Mouse (Mus musculus) erythroid progenitor cell, adult 5-6 weeks (primary cell): ENCODE measurements around the gene Stac2. TPM values are rescaled to one million over a fixed set of nuclear protein-coding genes. Genes with fewer than 3 reads are reported as not detected.

Source experiments
- ATAC-seq: replicated peaks from 2 replicates; pipeline ENCODE4 v1.8.0; 2016; ENCODE audit warnings: moderate number of reproducible peaks, mild to moderate bottlenecking, moderate TSS enrichment, inconsistent platforms; ENCODE audit not compliant: poor library complexity, low FRiP score, severe bottlenecking
- total RNA-seq, 2 experiments: library from RNA; stranded (forward) in 1 of 2; stranded (reverse) in 1 of 2; fragments of 150-400 nt in 1 of 2; fragments of 186-747, 209-891 nt in 1 of 2; gene quantifications; 2 replicates each; pipeline versions ENCODE4 v1.2.3 to v1.2.4; 2015 to 2017; ENCODE audit warnings: low replicate concordance in 2 of 2

The Stac2 gene
- total RNA-seq, 2 experiments from 2014 or later: not detected

DNA sequence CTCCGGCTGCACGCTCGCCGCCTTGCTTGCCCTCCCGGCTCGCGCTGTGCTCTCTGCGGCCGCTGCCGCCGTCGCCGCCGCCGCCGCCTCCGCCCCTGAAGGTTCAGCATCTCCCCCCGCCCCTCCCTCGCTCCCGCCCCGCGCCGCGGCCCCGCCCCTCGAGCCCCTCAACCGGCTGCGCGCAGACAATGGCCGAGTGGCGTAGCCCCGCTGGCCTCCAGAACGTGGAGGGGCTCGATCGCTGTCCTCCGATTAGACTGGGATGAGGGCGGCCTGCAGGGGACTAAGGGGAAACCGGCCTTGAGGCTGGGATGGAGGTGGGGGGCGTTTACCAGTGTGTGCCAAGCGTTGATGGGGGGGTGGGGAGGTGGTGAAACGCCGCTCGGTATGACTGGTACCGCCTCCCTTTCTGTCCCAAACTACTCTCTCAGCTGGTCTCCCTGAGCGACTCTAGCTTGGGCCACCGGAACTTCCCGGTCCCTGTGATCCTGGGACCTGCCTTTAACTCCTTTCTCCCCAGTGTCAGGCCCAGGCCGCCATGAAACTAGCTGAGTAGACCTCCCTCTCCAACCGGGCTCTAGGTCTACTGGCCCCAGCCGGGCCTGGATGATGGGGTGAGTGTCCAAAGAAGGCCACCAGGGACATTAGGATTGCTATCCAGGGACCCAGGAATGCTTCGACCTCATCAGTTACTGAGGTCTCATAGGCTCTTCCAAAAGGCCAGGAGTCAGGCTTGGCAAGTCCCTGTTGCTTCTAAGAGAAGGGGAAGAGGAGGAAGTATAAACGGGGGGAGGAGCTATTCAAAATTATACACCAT is 30.5 kb downstream of the Stac2 start, which contains the start of gene Cacnb1:
Gene Cacnb1 (minus strand): TSS at position 480 of the 817 bp plus-strand sequence.
- ATAC-seq: no peak

DNA sequence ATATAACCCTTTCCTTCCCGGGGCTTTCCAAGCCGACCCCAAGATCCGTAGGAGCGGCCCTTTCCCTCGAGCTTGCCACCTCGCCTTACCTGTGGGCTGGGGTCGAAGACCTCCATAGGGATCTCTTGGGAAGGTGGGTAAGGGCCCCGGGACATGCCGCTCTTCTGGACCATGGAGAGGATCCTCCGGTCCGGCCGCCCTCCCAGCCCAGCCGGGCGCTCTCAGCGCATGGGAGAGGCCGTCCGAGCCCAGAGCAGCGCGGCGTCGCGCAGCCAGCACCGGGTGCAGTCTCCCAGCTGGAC is 31.1 kb downstream of the Stac2 start:
- no peak for ATAC-seq

DNA sequence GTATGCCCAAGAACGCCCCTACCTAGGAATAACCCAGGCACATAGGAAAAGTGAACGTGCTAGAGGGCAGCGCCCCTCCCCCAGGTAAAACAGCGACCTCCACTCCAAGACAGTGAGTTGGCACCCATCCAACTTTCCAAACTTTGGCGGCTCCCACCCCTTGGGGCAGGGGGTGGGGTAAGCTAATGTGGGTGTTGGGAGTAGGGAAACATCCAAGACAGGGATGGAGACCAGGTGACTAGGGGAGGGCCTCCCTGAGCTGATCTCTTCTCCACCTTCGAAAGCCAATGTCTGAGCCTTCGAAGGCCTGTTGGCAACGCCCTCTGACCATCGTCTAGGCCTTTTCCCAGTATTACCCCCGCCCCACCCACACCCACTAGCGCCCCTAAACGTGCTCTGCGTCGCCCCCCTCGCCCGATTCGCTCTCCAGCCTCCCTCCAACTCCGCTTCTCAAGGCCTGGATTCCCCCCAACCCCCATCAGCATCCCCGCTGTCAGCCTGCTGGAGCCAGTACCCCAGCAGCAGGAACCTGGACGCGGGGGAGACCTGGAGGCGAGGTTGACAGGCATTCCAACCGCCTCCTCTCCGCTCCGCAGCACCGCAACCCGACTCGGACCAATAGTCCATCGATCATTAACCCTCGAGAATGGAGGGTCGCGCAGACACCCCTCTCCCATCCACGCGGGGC is 31.6 kb downstream of the Stac2 start:
- ATAC-seq: no peak

DNA sequence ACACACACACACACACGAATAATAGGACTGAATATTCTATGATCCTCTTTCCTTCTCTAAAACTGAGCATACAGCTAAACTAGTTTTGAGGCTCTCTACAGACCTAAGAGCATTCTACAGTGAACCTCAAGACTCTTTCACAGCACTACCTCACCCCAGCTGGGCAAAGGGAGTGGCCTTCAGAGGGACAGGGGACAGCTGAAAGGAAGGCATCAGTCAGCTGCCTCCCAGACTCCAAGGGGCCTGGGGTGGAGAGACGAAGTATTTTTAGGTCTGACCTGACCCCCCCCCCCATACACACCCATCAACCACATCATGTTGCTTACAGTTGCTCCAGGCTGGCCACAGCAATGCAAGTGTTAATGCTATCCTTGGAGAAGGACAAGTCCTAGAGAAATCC is 32.1 kb downstream of the Stac2 start:
- ATAC-seq: no peak

DNA sequence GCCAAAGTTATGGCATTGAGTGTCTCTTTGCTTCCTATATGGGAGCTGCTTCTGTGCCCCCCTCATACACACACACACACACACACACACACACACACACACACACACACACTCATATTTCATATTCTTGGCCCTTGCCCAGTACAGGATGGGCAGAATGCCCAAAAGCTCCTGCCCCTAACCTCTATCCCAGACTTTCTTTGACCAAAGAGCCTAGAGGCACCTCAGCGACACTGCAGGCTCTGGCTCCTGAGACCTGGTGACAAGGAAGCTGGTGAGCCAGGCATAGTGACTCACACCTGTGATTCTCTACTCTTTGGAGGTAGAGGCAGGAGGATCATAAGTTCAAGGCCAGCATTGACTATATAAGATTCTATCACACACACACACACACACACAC is 32.6 kb downstream of the Stac2 start:
- ATAC-seq: no peak

DNA sequence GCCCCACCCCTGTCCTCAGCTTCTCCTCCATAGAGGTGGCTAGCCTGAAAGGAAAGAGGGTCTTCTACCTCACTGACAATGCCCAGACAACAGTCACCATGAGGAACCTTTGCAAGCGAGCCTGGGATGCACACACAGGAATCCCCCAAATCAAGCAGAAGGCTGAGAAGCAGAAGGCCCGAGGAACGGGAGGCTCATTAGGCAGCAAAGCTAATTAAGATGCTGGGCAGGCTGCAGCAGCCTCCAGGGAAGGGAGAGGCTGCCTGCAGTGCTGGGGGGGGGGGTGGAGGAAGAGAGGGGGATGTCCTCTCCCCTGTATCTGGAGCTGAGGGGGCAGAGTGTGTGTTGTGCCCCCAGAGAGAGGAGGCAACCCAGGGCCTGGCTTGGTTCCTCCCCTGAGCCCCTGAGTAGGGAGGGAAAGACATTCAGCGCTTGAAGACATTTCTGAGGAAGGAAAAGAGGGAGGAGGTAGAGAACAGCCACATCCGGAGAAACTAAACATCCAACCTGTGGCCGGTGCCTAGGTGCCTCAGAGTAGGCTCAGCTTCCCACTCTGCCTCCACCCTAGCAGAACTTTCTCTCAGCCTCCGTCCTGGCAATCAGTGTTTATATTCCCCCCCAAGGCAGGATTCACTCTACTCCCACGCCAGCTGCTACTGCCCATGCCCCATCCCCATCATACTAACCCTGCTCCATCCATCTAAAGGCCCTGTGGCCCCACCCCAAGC is 33.2 kb downstream of the Stac2 start:
- ATAC-seq: no peak

DNA sequence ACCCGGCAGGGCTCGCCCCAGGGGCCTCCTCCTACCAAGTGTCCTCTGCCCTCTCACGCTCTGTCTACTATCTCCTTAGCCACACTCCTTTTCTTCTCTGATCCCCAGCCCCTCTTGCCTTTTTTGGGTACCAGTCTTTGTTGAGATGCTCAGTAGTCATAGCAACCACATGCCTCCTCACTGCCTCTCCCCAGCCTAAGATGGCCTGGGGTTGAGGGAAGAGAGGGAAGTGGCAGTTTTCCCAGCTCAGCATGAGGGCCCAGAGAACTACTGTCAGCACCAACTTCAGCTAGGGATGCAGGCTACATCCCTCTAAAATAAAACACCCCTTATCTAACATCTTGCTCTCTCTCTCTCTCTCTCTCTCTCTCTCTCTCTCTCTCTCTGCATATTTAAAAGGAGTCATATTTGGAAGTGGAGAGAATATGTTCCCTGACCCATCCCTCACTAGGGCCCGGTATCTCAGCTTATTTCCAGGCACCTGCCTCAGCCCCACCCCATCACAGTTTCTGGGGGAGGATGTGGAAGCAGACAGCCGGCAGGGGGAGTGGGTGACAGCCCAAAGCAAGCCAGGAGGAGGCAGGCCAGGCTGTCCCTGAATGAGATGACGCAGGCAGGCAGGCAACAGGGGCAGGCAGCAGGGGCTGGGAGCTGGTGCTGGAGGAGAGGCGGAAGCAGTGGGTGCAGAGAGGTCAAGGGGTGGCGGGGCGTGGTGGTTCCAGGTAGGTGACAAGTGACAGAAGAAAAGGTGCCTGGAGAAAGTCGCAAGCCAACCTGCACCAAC is 34.2 kb downstream of the Stac2 start:
- no peak for ATAC-seq

DNA sequence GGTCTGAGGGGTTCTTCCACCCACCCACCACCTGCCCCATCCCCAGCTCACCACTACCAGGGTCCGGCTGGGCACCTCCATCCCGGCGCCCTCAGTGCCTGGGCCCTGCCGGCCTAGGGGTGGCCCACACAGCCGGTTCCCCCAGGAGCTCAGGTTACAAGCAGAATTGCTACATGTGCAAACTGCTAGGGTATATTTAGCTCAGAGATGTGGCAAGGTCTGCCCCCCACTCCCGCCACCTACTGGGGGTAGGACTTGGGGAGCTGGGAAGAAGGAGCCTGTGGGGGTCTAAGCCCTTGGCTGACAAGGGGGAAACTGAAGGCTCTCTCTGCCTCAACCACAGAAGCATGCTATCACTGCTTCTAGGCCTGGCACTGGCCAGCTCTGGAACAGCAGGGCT is 35.0 kb downstream of the Stac2 start:
- no peak for ATAC-seq

DNA sequence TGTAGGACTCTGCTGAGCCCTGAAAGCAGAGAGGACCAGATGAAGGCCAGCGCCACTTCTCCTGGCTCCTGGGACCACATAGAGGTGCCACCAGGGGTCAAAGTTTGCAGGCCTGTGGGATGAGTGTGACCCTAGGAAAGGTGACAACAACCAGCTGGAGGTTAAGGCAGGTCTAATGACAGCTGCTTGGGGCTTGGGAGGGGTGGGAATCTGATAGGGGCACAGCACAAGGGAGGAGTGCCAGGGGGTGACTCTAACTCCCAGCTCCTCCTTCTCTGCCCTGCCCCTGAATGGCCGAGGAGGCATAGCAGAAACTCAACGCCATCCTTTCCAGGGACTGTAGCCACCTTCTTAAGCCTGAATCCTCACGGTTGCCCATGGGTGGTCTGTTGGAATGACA is 36.4 kb downstream of the Stac2 start:
- ATAC-seq: no peak

DNA sequence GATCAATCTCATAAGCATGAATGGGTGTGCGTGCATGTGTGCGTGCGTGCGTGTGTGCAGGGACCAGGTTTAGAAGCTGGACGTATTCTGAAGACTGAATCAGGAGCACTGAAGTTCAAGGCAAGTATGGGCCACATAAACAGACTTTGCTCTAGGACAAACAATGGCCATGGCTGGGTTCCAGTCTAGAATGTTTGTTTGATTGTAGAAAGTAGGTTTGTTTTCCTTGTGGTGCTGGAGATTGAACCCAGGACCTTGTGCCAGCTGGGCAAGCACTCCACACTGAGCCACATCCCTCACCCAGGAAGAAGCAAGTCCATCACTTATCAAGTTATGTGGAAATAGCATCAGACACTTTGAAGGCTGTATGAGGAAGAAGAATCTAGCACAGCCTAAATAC is 37.1 kb downstream of the Stac2 start:
- no peak for ATAC-seq

DNA sequence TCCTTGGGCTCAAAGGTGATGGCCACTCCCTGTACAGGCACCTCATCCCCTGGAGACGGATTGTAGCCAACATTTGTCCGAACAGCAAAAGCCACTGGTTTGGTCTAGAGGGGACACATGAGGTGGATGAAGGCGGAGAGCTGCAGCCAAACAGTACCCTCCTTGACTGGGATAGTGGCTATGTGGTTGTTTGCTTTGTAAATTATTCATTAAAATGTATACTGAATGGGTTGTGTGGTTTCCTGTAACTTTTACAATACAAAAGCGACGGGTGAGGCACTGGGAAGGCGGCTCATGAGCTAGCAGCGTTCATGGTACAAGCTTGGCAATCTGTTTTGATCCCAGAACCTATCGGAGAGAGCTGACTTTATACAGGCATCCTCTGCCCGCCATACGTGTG is 40.4 kb downstream of the Stac2 start:
- no peak for ATAC-seq

DNA sequence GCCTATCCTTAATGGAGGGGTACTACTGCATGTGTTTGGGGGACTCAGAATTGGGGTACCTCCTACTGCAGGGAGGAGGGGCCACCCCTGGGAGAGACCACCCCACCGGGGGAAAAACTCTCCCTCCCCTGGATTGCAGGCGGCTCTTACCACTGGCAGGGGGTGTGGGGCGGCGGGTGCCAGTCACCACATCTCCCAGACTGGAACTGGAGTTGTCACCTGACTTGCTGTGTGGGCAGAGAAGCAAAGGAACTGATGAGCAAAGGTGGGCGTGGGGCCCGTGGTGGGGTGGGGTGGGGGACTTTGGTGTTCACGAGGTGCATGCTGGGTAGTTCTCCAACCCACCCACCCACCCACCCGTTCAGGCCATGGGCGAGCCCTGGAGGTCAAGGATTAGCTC is 41.5 kb downstream of the Stac2 start:
- ATAC-seq: no peak

DNA sequence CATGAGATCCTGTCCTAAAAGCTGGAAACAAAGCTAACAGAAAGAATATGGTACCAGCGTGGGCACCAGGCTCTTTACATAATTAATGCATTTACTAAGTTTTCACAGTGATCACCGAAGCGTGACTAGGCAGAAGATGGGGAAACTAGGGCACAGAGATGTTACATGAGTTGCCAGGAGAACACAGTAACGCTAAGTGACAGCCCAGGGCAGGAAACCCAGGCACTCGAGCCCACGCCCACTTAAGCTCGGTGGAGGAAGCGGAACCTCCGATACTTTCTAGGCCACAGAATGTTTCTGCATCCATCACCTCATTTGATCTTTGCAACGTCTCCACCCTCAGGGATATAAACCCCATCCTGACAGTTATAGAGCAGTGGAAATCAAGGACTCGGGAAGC is 45.2 kb downstream of the Stac2 start:
- ATAC-seq: no peak

DNA sequence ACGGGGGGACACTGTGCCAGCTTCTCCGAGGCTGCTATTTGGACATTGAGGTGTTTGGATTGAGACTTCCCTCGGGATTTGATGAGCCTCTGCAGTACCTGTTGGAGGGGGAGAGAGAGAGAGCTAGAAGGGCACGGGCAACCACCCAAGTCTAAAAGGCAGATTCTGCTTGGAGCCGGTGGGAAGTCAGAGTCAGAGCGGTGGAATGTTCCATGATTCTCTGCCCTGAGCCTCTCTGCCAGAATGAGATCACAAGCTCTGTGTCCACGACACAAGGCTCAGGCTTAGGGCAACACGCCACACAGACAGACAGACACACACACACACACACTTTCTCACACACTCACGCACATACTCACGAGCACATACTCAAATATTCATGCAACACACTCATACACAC is 47.6 kb downstream of the Stac2 start:
- no peak for ATAC-seq

DNA sequence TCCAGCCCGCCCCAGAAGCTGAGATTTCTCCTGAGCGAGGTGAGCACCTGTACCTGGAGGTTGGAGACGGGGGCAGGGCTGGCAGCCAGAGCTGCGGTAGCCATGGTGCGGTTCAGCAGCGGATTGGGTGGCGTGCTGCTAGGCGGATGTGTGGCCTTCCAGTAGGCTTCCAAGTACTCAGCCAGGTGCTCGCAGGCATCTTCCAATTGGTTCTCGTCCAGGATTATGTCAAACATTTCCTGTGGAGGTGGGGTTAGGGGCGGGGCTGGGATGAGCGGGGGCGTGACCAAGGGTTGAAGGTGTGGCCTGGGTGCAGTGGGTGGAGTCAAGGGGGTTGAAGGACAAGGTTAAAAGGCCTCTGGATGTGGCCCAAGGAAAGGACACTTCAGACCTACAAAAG is 48.2 kb downstream of the Stac2 start:
- no peak for ATAC-seq

DNA sequence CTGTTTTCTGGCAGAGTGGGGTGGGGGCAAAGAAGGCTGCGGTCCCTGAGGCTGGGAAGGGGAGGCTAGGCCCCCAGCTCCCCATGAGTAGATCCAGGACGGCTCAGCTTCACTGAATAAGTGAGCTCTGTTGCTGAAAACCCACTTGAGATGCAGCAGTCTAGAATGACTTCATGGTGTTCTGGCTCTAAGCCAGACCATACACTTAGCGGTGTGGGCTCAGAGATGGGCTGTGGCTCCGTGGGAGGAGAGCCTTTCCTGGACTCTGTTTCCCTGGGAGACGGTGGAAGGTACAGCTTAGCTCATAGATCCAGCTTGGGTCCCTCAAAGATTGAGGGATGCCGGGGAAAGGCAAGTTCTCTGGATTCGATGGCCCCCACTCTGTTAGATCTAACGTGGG is 49.1 kb downstream of the Stac2 start:
- ATAC-seq: no peak

DNA sequence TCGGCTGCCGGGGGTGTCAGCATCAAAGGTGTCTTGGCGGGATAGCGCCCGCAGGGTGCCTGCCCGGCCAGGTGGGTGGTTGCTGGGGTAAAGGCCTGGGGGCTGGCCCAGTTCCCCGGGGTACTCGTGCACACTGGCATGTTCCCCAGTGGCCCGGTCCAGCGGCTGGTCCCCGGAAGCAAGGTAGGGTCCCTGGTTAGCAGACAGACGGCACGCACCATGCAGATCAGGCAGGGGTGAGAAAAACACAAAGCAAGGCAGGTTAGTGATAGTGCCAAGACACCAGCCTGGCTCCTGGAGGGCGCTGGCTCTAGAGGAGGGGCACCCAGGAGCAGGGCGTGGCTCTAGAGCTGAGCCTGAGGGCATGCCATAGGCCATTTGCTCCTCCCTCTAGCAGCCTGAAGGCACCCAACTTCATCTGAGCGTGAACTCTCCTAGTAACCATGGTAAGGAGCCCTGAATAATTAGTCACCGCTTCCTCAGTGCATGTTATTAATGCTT is 50.0 kb downstream of the Stac2 start:
- no peak for ATAC-seq

DNA sequence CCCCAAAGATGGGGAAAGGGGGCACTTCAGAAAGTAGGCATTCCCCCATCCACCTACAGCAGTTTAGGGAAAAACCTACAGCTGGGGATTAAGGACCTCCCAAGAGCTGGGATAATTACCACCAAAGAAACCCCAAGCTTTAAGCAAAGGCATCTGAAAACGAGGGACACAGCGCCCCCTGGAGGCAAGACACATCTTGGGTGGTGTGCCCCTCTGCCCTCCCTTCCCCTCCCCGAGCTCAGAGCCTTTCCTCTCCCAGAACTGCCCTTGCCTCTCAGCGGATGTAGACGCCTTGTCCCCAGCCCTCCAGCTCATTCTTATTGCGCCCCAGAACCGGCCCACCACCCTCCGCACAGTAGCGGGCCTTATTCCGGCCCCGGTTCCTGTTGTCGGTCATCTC is 50.6 kb downstream of the Stac2 start:
- 0 out of 2 replicates have a peak, but pooled peaks have one; percentile 43 for ATAC-seq

DNA sequence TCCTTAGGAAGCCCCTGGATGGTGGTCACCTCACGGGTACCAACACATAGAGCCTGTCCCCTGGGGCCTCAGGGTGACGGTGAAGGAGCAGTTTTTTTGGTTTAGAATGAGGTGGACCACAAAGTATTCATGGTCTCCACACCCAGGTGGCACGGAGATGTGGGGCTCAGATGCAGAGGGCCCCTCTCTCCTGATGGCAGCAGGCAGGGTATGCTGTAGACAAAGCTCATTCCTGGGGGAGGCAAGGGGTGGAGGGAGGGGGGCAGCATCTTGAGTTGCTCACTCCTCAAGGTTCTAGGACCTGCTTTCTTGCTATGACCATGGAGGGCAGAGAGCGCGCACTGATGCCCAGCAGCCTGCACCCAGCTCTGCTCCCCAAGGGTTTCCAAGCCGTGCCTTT is 51.3 kb downstream of the Stac2 start:
- no peak for ATAC-seq

DNA sequence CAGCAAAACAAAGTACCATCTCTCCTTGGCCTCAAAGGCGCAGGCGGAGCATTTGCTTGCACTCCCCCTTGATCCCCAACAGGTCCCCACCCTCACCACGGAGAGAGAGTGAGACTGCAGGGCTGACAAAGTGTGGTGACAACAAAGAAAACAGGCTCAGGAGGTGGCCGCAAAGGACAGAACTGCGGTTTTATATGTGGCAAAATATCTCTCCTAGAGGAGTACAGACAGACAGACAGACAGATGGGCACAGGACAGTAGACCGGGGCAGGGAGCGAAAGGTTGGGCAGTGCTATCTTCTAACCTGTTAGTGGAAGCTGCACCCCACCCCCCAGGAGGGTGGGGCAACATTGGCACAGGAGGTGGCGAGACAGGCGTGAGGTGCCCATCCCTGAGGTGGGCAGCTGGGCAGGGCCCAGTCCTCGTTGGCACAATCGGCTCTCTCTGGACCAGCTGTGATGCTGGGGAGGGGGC is 51.9 kb downstream of the Stac2 start:
- ATAC-seq: no peak
